Mouse (Mus musculus) liver, postnatal 0 days (tissue): ENCODE data around the gene Brat1. TPM values are rescaled to one million over a fixed set of nuclear protein-coding genes. Genes with fewer than 3 reads are reported as not detected.

Source experiments
- ATAC-seq: fragments of 200-750 bp; cut with Nextera tagmentation; 2 replicates; pipeline ENCODE4 v1.8.0; 2017; ENCODE audit warnings: mild to moderate bottlenecking, moderate library complexity
- DNase-seq: peaks from one replicate; pipeline ENCODE4 v3.0.0-alpha.2; 2016
- H3K27ac ChIP-seq: fragments of 300-500 bp; sonication (generic); 2 replicates; pipeline ENCODE4 v1.5.1; 2014; ENCODE audit warnings: antibody characterized with exemption, moderate library complexity, mild to moderate bottlenecking, low read depth
- H3K27me3 ChIP-seq: fragments of 300-500 bp; sonication (generic); 2 replicates; pipeline ENCODE4 v1.6.1; 2014; ENCODE audit warnings: low read length, control low read depth, mixed read lengths; ENCODE audit not compliant: insufficient read depth
- H3K36me3 ChIP-seq: fragments of 300-500 bp; sonication (generic); replicated peaks from 2 replicates; pipeline ENCODE4 v1.6.1; 2014; ENCODE audit warnings: mild to moderate bottlenecking, control low read depth, low read length, moderate library complexity, mixed read lengths; ENCODE audit not compliant: insufficient read depth
- H3K4me1 ChIP-seq: fragments of 300-500 bp; sonication (generic); 2 replicates; pipeline ENCODE4 v1.6.1; 2014; ENCODE audit warnings: antibody characterized with exemption, mild to moderate bottlenecking, control low read depth; ENCODE audit not compliant: insufficient read depth
- H3K4me2 ChIP-seq: fragments of 300-500 bp; sonication (generic); 2 replicates; pipeline ENCODE4 v1.6.1; 2014; ENCODE audit warnings: low read depth, mild to moderate bottlenecking, low read length, moderate library complexity, mixed read lengths
- H3K4me3 ChIP-seq: fragments of 300-500 bp; sonication (generic); 2 replicates; pipeline ENCODE4 v1.5.1; 2014; ENCODE audit warnings: low read depth, low read length
- H3K9ac ChIP-seq: fragments of 300-500 bp; sonication (generic); replicated peaks from 2 replicates; pipeline ENCODE4 v1.6.1; 2014; ENCODE audit warnings: mild to moderate bottlenecking, moderate library complexity
- H3K9me3 ChIP-seq: fragments of 300-500 bp; sonication (generic); 2 replicates; pipeline ENCODE4 v1.6.1; 2016; ENCODE audit warnings: mild to moderate bottlenecking, control low read depth, low read length, mixed read lengths
- CTCF ChIP-seq: sonication (generic); IDR thresholded peaks from 2 replicates; pipeline ENCODE4 v1.5.1; 2016; ENCODE audit warnings: antibody characterized with exemption, low read depth
- EP300 ChIP-seq: IDR thresholded peaks from 2 replicates; pipeline ENCODE4 v1.6.1; 2016; ENCODE audit warnings: antibody characterized with exemption, low read depth, mild to moderate bottlenecking
- WGBS: fragments of 180-500 bp; shearing (Covaris S2); extraction: QIAGEN DNeasy Blood & Tissue Kit; methylation state at CpG from one replicate; pipeline ENCODE4 v1.1.7; 2014; ENCODE audit not compliant: insufficient replicate concordance; 5-methylcytosine and 5-hydroxymethylcytosine counted together
- polyA plus RNA-seq: library from polyadenylated mRNA; unstranded; fragments of >200 nt; fragmentation: Nextera tagmentation; extraction: Ambion mirVana; gene quantifications from 2 replicates; pipeline ENCODE4 v1.2.1, GENCODE M21; 2015

Gene Brat1
- polyA plus RNA-seq, 1 experiment from 2014 or later: 4.9 TPM

- TF ChIP-seq CTCF: no peak
- TF ChIP-seq EP300: no peak
- ATAC-seq (peak; percentile 44), DNase-seq (peak; percentile 39)
- Histone ChIP-seq H3K4me1 (peaks cover 14% of the 10 kb centered on the region), H3K27me3 (peaks cover 18% of the 10 kb centered on the region), H3K9me3 (no peaks in the 10 kb centered on the region), H3K36me3 (no peaks in the 10 kb centered on the region), H3K4me2 (no peak overlapping the region), H3K27ac (peak overlapping the region; percentile 44; the same call in 1 of the 2 replicates), H3K4me3 (no peak overlapping the region), H3K9ac (no peak overlapping the region)
- WGBS: 31% methylated on average over 3 of the region's 3 CpGs
Measured at GRCm38 (mm10) chr5:140733336-140733735, 28.5 kb downstream of the Brat1 start.

GRCm38 (mm10) chr5:140735297-140735696 is 30.5 kb downstream of the Brat1 start:
- TF ChIP-seq CTCF (no peak), EP300 (no peak)
- H3K36me3 ChIP-seq: no peaks in the 10 kb centered on the region
- H3K4me2 ChIP-seq: peak overlapping the region; percentile 57
- H3K9me3 ChIP-seq: no peaks in the 10 kb centered on the region
- ATAC-seq (peak; percentile 59), DNase-seq (peak; percentile 39)
- H3K27me3 ChIP-seq: peaks cover 18% of the 10 kb centered on the region
- 1% methylated on average over 20 of the region's 22 CpGs for WGBS
- peaks cover 14% of the 10 kb centered on the region for H3K4me1 ChIP-seq
- peak overlapping the region; percentile 31 for H3K4me3 ChIP-seq
- H3K9ac ChIP-seq: 0 out of 2 replicates have a peak overlapping the region, but pooled peaks have one; percentile 9
- H3K27ac ChIP-seq: no peak overlapping the region

- Histone ChIP-seq H3K4me1 (peaks cover 14% of the 10 kb centered on the region), H3K36me3 (no peaks in the 10 kb centered on the region), H3K4me2 (peak overlapping the region; percentile 57), H3K9ac (0 out of 2 replicates have a peak overlapping the region, but pooled peaks have one; percentile 9), H3K27me3 (peaks cover 18% of the 10 kb centered on the region), H3K9me3 (no peaks in the 10 kb centered on the region), H3K27ac (no peak overlapping the region), H3K4me3 (peak overlapping the region; percentile 31)
- ATAC-seq (no peak), DNase-seq (no peak)
- 14% methylated on average over 8 of the region's 13 CpGs for WGBS
- TF ChIP-seq EP300: no peak
- no peak for TF ChIP-seq CTCF
Measured at GRCm38 (mm10) chr5:140736166-140736565, 31.4 kb downstream of the Brat1 start.

GRCm38 (mm10) chr5:140739813-140740212 is 35.0 kb downstream of the Brat1 start:
- ATAC-seq (no peak), DNase-seq (no peak)
- Histone ChIP-seq H3K36me3 (no peaks in the 10 kb centered on the region), H3K4me2 (no peak overlapping the region), H3K27ac (no peak overlapping the region), H3K9me3 (no peaks in the 10 kb centered on the region), H3K4me3 (no peak overlapping the region), H3K27me3 (peaks cover 16% of the 10 kb centered on the region), H3K4me1 (peaks cover 11% of the 10 kb centered on the region), H3K9ac (no peak overlapping the region)
- TF ChIP-seq EP300 (no peak), CTCF (no peak)
- 62% methylated on average over 12 of the region's 12 CpGs for WGBS

DNA sequence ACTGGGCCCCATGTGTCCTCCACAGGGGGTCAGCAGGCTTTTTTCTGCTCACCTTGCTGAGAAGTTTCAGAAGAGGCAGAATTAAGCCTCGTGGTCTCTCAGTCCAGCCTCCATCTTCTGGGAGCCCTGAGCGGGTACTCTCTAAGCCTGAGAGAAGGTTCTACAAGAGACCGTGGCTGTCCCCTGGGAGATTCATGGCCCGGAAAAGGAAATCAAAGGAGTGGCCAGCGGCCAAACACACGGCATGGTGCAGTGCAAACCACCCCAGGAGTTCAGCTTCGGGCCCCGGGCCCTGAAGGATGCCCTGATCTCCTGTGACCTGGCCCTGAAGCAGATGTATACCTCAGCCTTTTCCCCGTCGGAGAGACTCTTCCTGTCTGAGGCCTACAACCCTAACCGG is 36.2 kb downstream of the Brat1 start:
- Histone ChIP-seq H3K36me3 (no peaks in the 10 kb centered on the region), H3K4me3 (no peak overlapping the region), H3K4me2 (no peak overlapping the region), H3K4me1 (peaks cover 4% of the 10 kb centered on the region; the same call in 1 of the 2 replicates), H3K27me3 (peaks cover 6% of the 10 kb centered on the region; the same call in 1 of the 2 replicates), H3K27ac (no peak overlapping the region), H3K9ac (no peak overlapping the region), H3K9me3 (no peaks in the 10 kb centered on the region)
- ATAC-seq (no peak), DNase-seq (no peak)
- 70% methylated on average over 11 of the region's 11 CpGs for WGBS
- TF ChIP-seq EP300 (no peak), CTCF (no peak)

GRCm38 (mm10) chr5:140741877-140742276 is 37.1 kb downstream of the Brat1 start:
- no peak for DNase-seq
- H3K4me2 ChIP-seq: no peak overlapping the region
- no peak for ATAC-seq

More at GRCm38 (mm10) chr5:140741877-140742276, 37.1 kb downstream of the Brat1 start:
- no peaks in the 10 kb centered on the region for H3K4me1 ChIP-seq
- TF ChIP-seq CTCF: peak; percentile 60
- TF ChIP-seq EP300: no peak
- H3K27me3 ChIP-seq: no peaks in the 10 kb centered on the region
- no peak overlapping the region for H3K9ac ChIP-seq
- no peaks in the 10 kb centered on the region for H3K9me3 ChIP-seq
- H3K36me3 ChIP-seq: no peaks in the 10 kb centered on the region
- no peak overlapping the region for H3K27ac ChIP-seq
- no peak overlapping the region for H3K4me3 ChIP-seq
